Mouse (Mus musculus) CH12.LX (cell line): ENCODE measurements around the gene Nmral1. TPM values are rescaled to one million over a fixed set of nuclear protein-coding genes. Genes with fewer than 3 reads are reported as not detected.
A peak's percentile ranks its signal among the peaks of the same experiment; 100 is the strongest.

ENCODE experiments used
- DNase-seq: peaks from one replicate; pipeline ENCODE4 v3.0.0-alpha.2; 2013; ENCODE audit errors: extremely low read depth
- H3K27ac ChIP-seq: 2 replicates; pipeline ENCODE4 v1.5.1; 2012; ENCODE audit warnings: low read depth, mild to moderate bottlenecking, control low read depth, moderate library complexity; ENCODE audit not compliant: insufficient read depth
- H3K27me3 ChIP-seq: replicated peaks from 2 replicates; pipeline ENCODE3; 2012; ENCODE audit warnings: inconsistent platforms
- H3K36me3 ChIP-seq, 2 experiments: replicated peaks in 1 of 2; 2 replicates each; pipeline versions ENCODE3 to v1.6.1; 2012; ENCODE audit warnings: inconsistent platforms in 1 of 2, low read length in 1 of 2, mild to moderate bottlenecking in 1 of 2, mixed read lengths in 1 of 2, moderate library complexity in 1 of 2; ENCODE audit not compliant: control insufficient read depth in 1 of 2, insufficient read depth in 1 of 2
- H3K4me1 ChIP-seq, 2 experiments: 2 replicates each; pipeline ENCODE4 v1.6.1; 2012; ENCODE audit warnings: inconsistent platforms in 1 of 2, moderate library complexity in 1 of 2; ENCODE audit not compliant: insufficient read depth in 2 of 2, control insufficient read depth in 1 of 2
- H3K4me2 ChIP-seq: 2 replicates; pipeline ENCODE4 v1.6.1; 2012; ENCODE audit warnings: low read depth, mild to moderate bottlenecking, control low read depth; ENCODE audit not compliant: poor library complexity, insufficient read depth, severe bottlenecking
- H3K4me3 ChIP-seq, 3 experiments: fragments of 150-350 bp in 1 of 3; sonication (generic) in 1 of 3; replicated peaks in 1 of 3; 2 replicates each; pipeline versions ENCODE3 to v1.5.1; 2011 to 2012; ENCODE audit warnings: low read depth in 2 of 3, low read length in 2 of 3, mild to moderate bottlenecking in 2 of 3, moderate library complexity in 2 of 3, control low read depth in 1 of 3, improper control_type of control experiment in 1 of 3, inconsistent platforms in 1 of 3, mixed read lengths in 1 of 3; ENCODE audit not compliant: poor library complexity in 1 of 3
- H3K79me2 ChIP-seq: replicated peaks from 2 replicates; pipeline ENCODE4 v1.6.1; 2012; ENCODE audit warnings: mild to moderate bottlenecking, moderate library complexity; ENCODE audit not compliant: control insufficient read depth, poor library complexity, insufficient read depth, severe bottlenecking; ENCODE audit errors: extremely low read depth
- H3K9ac ChIP-seq: 2 replicates; pipeline ENCODE4 v1.6.1; 2012; ENCODE audit warnings: low read depth, mild to moderate bottlenecking, control low read depth, moderate library complexity; ENCODE audit not compliant: insufficient read depth
- H3K9me3 ChIP-seq: replicated peaks from 2 replicates; pipeline ENCODE3; 2012; ENCODE audit warnings: low read length, inconsistent platforms, mixed read lengths
- BHLHE40 ChIP-seq: IDR thresholded peaks from 2 replicates; pipeline ENCODE4 v1.6.1; 2011; ENCODE audit warnings: mild to moderate bottlenecking, low read depth, low read length, improper control_type of control experiment
- CHD1 ChIP-seq: IDR thresholded peaks from 2 replicates; pipeline ENCODE4 v1.6.1; 2012; ENCODE audit warnings: low read depth, low read length, improper control_type of control experiment, inconsistent platforms
- CHD2 ChIP-seq: IDR thresholded peaks from 2 replicates; pipeline ENCODE4 v1.6.1; 2011; ENCODE audit warnings: low read length, improper control_type of control experiment
- CTCF ChIP-seq, 2 experiments: IDR thresholded peaks in 1 of 2; conservative IDR thresholded peaks in 1 of 2; 2 replicates each; pipeline ENCODE4 v1.5.1; 2011 to 2012; ENCODE audit warnings: low read depth in 2 of 2, low read length in 2 of 2, improper control_type of control experiment in 1 of 2, inconsistent platforms in 1 of 2, mild to moderate bottlenecking in 1 of 2, moderate library complexity in 1 of 2
- E2F4 ChIP-seq: IDR thresholded peaks from 2 replicates; pipeline ENCODE4 v1.6.1; 2011; ENCODE audit warnings: low read depth, low read length, improper control_type of control experiment; ENCODE audit not compliant: insufficient replicate concordance
- ELF1 ChIP-seq: IDR thresholded peaks from 2 replicates; pipeline ENCODE4 v1.6.1; 2014; ENCODE audit warnings: low read depth, mild to moderate bottlenecking, inconsistent platforms, low read length, improper control_type of control experiment
- EP300 ChIP-seq: IDR thresholded peaks from 2 replicates; pipeline ENCODE4 v1.6.1; 2011; ENCODE audit warnings: low read length, improper control_type of control experiment
- ETS1 ChIP-seq: conservative IDR thresholded peaks from 2 replicates; pipeline ENCODE4 v1.6.1; 2012; ENCODE audit warnings: low read depth, mild to moderate bottlenecking, inconsistent platforms, low read length, improper control_type of control experiment, moderate library complexity
- HCFC1 ChIP-seq: IDR thresholded peaks from 2 replicates; pipeline ENCODE4 v1.6.1; 2012; ENCODE audit warnings: low read depth, mild to moderate bottlenecking, inconsistent platforms, low read length, improper control_type of control experiment
- JUN ChIP-seq: IDR thresholded peaks from 2 replicates; pipeline ENCODE4 v1.6.1; 2011; ENCODE audit warnings: low read depth, mild to moderate bottlenecking, low read length, improper control_type of control experiment, moderate library complexity; ENCODE audit not compliant: insufficient read depth
- JUND ChIP-seq: conservative IDR thresholded peaks from 2 replicates; pipeline ENCODE4 v1.6.1; 2011; ENCODE audit warnings: low read depth, low read length, improper control_type of control experiment
- KAT2A ChIP-seq: IDR thresholded peaks from 2 replicates; pipeline ENCODE4 v1.6.1; 2012; ENCODE audit warnings: low read length, improper control_type of control experiment, inconsistent platforms; ENCODE audit not compliant: insufficient replicate concordance
- MAFK ChIP-seq: IDR thresholded peaks from 2 replicates; pipeline ENCODE4 v1.6.1; 2011; ENCODE audit warnings: low read length, improper control_type of control experiment; ENCODE audit not compliant: insufficient replicate concordance
- MAX ChIP-seq: IDR thresholded peaks from 2 replicates; pipeline ENCODE4 v1.6.1; 2011; ENCODE audit warnings: low read length, improper control_type of control experiment
- MAZ ChIP-seq: IDR thresholded peaks from 2 replicates; pipeline ENCODE4 v1.6.1; 2012; ENCODE audit warnings: low read depth, mild to moderate bottlenecking, inconsistent platforms, low read length, improper control_type of control experiment, moderate library complexity
- MXI1 ChIP-seq: IDR thresholded peaks from 2 replicates; pipeline ENCODE4 v1.6.1; 2011; ENCODE audit warnings: mild to moderate bottlenecking, low read depth, low read length, improper control_type of control experiment
- MYC ChIP-seq: IDR thresholded peaks from 2 replicates; pipeline ENCODE4 v1.6.1; 2011; ENCODE audit warnings: low read depth, mild to moderate bottlenecking, improper control_type of control experiment, low read length
- NELFE ChIP-seq: IDR thresholded peaks from 2 replicates; pipeline ENCODE4 v1.6.1; 2011; ENCODE audit warnings: low read depth, low read length, improper control_type of control experiment
- NRF1 ChIP-seq: IDR thresholded peaks from 2 replicates; pipeline ENCODE4 v1.6.1; 2014; ENCODE audit warnings: low read depth, mild to moderate bottlenecking, inconsistent platforms, low read length, improper control_type of control experiment, moderate library complexity
- POLR2A ChIP-seq: IDR thresholded peaks from 2 replicates; pipeline ENCODE4 v1.6.1; 2011; ENCODE audit warnings: low read depth, mild to moderate bottlenecking, improper control_type of control experiment, low read length
- POLR2AphosphoS2 ChIP-seq: IDR thresholded peaks from 2 replicates; pipeline ENCODE4 v1.6.1; 2011; ENCODE audit warnings: low read depth, low read length, improper control_type of control experiment
- RAD21 ChIP-seq: IDR thresholded peaks from 2 replicates; pipeline ENCODE4 v1.6.1; 2011; ENCODE audit warnings: low read depth, mild to moderate bottlenecking, low read length, improper control_type of control experiment, moderate library complexity
- RCOR1 ChIP-seq: conservative IDR thresholded peaks from 2 replicates; pipeline ENCODE4 v1.6.1; 2012; ENCODE audit warnings: low read depth, mild to moderate bottlenecking, inconsistent platforms, low read length, improper control_type of control experiment
- SIN3A ChIP-seq: IDR thresholded peaks from 2 replicates; pipeline ENCODE4 v1.6.1; 2012; ENCODE audit warnings: low read length, improper control_type of control experiment, inconsistent platforms
- SMC3 ChIP-seq: IDR thresholded peaks from 2 replicates; pipeline ENCODE4 v1.6.1; 2011; ENCODE audit warnings: low read depth, low read length, improper control_type of control experiment
- UBTF ChIP-seq: IDR thresholded peaks from 2 replicates; pipeline ENCODE4 v1.6.1; 2012; ENCODE audit warnings: low read depth, mild to moderate bottlenecking, inconsistent platforms, low read length, improper control_type of control experiment, moderate library complexity
- USF1 ChIP-seq: IDR thresholded peaks from 2 replicates; pipeline ENCODE4 v1.6.1; 2014; ENCODE audit warnings: low read depth, mild to moderate bottlenecking, inconsistent platforms, low read length, improper control_type of control experiment
- ZC3H11A ChIP-seq: IDR thresholded peaks from 2 replicates; pipeline ENCODE4 v1.6.1; 2012; ENCODE audit warnings: low read depth, mild to moderate bottlenecking, inconsistent platforms, low read length, improper control_type of control experiment
- ZKSCAN1 ChIP-seq: IDR thresholded peaks from 2 replicates; pipeline ENCODE4 v1.6.1; 2012; ENCODE audit warnings: low read depth, inconsistent platforms, low read length, improper control_type of control experiment, borderline replicate concordance
- ZMIZ1 ChIP-seq: IDR thresholded peaks from 2 replicates; pipeline ENCODE4 v1.6.1; 2012; ENCODE audit warnings: low read depth, mild to moderate bottlenecking, inconsistent platforms, low read length, improper control_type of control experiment
- dilution Hi-C: fragments of 300-500 bp; cut with MboI; formaldehyde crosslinking; loops from 2 replicates; pipeline ENCODE4 v1.14.3; 2020; ENCODE audit warnings: low sequenced_read_pairs; ENCODE audit not compliant: extremely low pct_unique_long_range_greater_than_20kb, extremely low pct_ligation_motif_present
- in situ Hi-C: fragments of 300-500 bp; cut with MboI; formaldehyde crosslinking; loops from 3 replicates; pipeline ENCODE4 v1.14.3; 2019; ENCODE audit warnings: low sequenced_read_pairs, low pct_ligation_motif_present, low pct_unique_long_range_greater_than_20kb, mixed read lengths
- polyA plus RNA-seq: library from polyadenylated mRNA; unstranded; fragments of >175 nt; gene quantifications from 2 replicates; pipeline ENCODE4 v1.2.1, GENCODE M21; 2012; ENCODE audit warnings: low read depth; ENCODE audit not compliant: insufficient read length
- total RNA-seq, 2 experiments: library from RNA; depleted of rRNA; stranded (reverse); fragments of 300-350 nt in 1 of 2; fragments of >200 nt in 1 of 2; gene quantifications; 2 replicates each; pipeline ENCODE4 v1.2.3; 2012 to 2014

The Nmral1 gene
- total and polyA plus RNA-seq, 3 experiments: 2.4 to 20.0 (median 3.2) TPM

DNA sequence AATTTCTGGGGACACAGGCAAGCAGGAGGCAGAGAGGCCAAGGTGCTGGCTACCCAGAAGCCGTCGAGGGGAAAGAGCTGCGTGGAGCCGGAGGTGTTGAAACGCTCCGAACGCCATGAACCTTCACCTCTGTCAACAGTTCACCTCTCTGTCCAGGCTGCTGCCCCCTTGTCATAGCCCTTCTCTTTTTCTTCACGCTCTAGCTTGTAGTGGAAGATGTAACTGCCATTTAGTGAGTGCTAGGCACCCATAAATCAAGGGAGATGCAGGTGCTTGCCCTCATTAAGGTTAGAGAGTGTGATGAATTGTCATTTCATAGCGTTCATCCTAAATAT, 34.7 kb downstream of the Nmral1 start:
- peak; percentile 18; the same call in 1 of the 2 replicates for TF ChIP-seq MAX
- 0 out of 2 replicates have a peak, but pooled peaks have one; percentile 59 for TF ChIP-seq CHD2
- TF ChIP-seq RCOR1: 0 out of 2 replicates have a peak, but pooled peaks have one; percentile 2
- no peak for TF ChIP-seq ZKSCAN1
- TF ChIP-seq CHD1: no peak
- Histone ChIP-seq H3K36me3 (peaks cover 14 to 29% of the 10 kb centered on the region in 2 experiments), H3K4me1 (peaks cover 13 to 52% of the 10 kb centered on the region in 2 experiments), H3K27ac (peak overlapping the region; percentile 29), H3K4me2 (peak overlapping the region; percentile 27; the same call in 1 of the 2 replicates), H3K9ac (peak overlapping the region; percentile 89), H3K27me3 (no peaks in the 10 kb centered on the region), H3K79me2 (peaks cover 25% of the 10 kb centered on the region), H3K9me3 (no peaks in the 10 kb centered on the region), H3K4me3 (peak overlapping the region; percentile 63 to 83 (median 81))
- dilution Hi-C loops (no loop called here), in situ Hi-C loops (no loop called here)
- DNase-seq: no peak

DNA sequence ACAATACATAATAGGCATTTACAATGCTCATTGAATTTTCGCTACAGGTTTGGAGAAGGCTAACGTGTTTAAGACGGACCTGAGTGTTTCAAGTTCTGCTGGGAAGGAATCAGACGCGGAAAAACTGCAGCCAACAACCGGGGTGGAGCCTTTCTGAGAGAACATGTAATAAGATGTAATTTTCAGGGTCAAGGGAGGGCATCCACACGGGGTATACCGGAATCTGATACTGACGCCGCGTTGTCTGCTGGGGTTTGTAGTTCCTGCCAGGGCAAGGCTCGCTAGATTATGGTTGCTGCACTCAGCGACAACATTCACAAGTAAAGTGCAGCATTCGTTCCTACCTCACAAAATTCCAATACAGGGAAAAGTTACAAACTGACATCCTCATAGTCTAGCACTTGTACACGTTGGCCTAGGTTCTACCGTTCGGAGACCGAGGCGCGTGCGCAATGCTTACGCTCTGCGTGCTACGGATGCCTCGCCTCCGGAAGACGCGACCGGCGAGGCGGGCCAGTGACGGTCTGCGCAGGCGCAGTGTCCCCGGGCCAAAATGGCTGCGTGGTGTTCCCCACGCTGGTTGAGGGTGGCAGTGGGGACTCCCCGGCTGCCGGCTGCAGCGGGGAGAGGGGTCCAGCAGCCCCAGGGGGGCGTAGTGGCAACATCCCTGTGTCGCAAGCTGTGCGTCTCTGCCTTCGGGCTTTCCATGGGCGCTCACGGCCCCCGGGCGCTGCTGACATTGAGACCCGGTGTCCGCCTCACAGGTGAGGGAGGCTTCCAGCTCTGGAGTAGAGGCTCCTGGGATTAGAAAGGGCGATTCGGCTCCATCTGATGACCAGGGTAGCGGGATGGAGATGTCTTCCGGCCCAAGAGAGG, 35.3 kb downstream of the Nmral1 start:
- dilution Hi-C loops: no loop called here
- H3K4me1 ChIP-seq: peaks cover 13 to 52% of the 10 kb centered on the region in 2 experiments
- DNase-seq: peak; percentile 97
- peaks cover 23% of the 10 kb centered on the region for H3K79me2 ChIP-seq
- H3K27ac ChIP-seq: peak overlapping the region; percentile 78
- H3K4me2 ChIP-seq: peak overlapping the region; percentile 89; the same call in 1 of the 2 replicates
- no peaks in the 10 kb centered on the region for H3K9me3 ChIP-seq
- peaks cover 9 to 23% of the 10 kb centered on the region in 2 experiments for H3K36me3 ChIP-seq
- in situ Hi-C loops: no loop called here
- peak overlapping the region; percentile 63 to 83 (median 81) for H3K4me3 ChIP-seq
- no peaks in the 10 kb centered on the region for H3K27me3 ChIP-seq
- peak overlapping the region; percentile 98 for H3K9ac ChIP-seq
- peak; percentile 96 for TF ChIP-seq POLR2A
- peak; percentile 96 for TF ChIP-seq HCFC1
- TF ChIP-seq ZKSCAN1: no peak
- peak; percentile 88 for TF ChIP-seq POLR2AphosphoS2
- TF ChIP-seq MXI1: peak; percentile 89
- no peak for TF ChIP-seq ZC3H11A
- peak; percentile 76 for TF ChIP-seq ZMIZ1
- peak; percentile 99 for TF ChIP-seq NRF1
- TF ChIP-seq MAZ: no peak; the same call in 1 of the 2 replicates
- TF ChIP-seq KAT2A: peak; percentile 94; the same call in 1 of the 2 replicates
- TF ChIP-seq MAX: no peak; the same call in none of the 2 replicates
- no peak for TF ChIP-seq USF1
- TF ChIP-seq RAD21: no peak
- TF ChIP-seq UBTF: peak; percentile 69; the same call in 1 of the 2 replicates
- TF ChIP-seq JUND: no peak; the same call in 1 of the 2 replicates
- no peak; the same call in 1 of the 2 replicates for TF ChIP-seq EP300
- peak; percentile 50; the same call in 1 of the 2 replicates for TF ChIP-seq RCOR1
- TF ChIP-seq BHLHE40: peak; percentile 4; the same call in 1 of the 2 replicates
- TF ChIP-seq E2F4: 0 out of 2 replicates have a peak, but pooled peaks have one; percentile 12
- TF ChIP-seq NELFE: peak; percentile 95
- peak; percentile 92 for TF ChIP-seq MYC
- peak; percentile 89 for TF ChIP-seq ELF1
- TF ChIP-seq CTCF (conservative IDR thresholded peaks at IDR 0.05 in 1 of 2, IDR thresholded peaks at IDR 0.05 in 1 of 2; ENCODE audit: low read depth in 2 of 2, low read length in 2 of 2): no peak
- peak; percentile 82; the same call in 1 of the 2 replicates for TF ChIP-seq SIN3A
- TF ChIP-seq ETS1: peak; percentile 30; the same call in 1 of the 2 replicates
- TF ChIP-seq JUN: no peak
- no peak for TF ChIP-seq SMC3
- no peak for TF ChIP-seq MAFK
